Mouse (Mus musculus) heart, embryonic 16.5 days (tissue): ENCODE measurements around the gene Fam222b. TPM values are rescaled to one million over a fixed set of nuclear protein-coding genes. Genes with fewer than 3 reads are reported as not detected.

Experiments
- ATAC-seq: fragments of 200-750 bp; cut with Nextera tagmentation; replicated peaks from 2 replicates; pipeline ENCODE4 v1.8.0; 2017; ENCODE audit warnings: moderate number of reproducible peaks; ENCODE audit not compliant: insufficient read depth, low FRiP score; ENCODE audit errors: extremely low read depth
- H3K27ac ChIP-seq: fragments of 300-500 bp; sonication (generic); 2 replicates; pipeline ENCODE4 v1.5.1; 2014; ENCODE audit warnings: mild to moderate bottlenecking, low read length, control low read depth, moderate library complexity
- H3K27me3 ChIP-seq: fragments of 300-500 bp; sonication (generic); 2 replicates; pipeline ENCODE4 v1.6.1; 2014; ENCODE audit warnings: low read length, mixed read lengths; ENCODE audit not compliant: control insufficient read depth, insufficient read depth
- H3K36me3 ChIP-seq: fragments of 300-500 bp; sonication (generic); 2 replicates; pipeline ENCODE4 v1.6.1; 2014; ENCODE audit not compliant: control insufficient read depth, insufficient read depth
- H3K4me1 ChIP-seq: fragments of 300-500 bp; sonication (generic); 2 replicates; pipeline ENCODE4 v1.6.1; 2014; ENCODE audit warnings: low read length, mixed read lengths; ENCODE audit not compliant: control insufficient read depth, insufficient read depth
- H3K4me2 ChIP-seq: fragments of 300-500 bp; sonication (generic); 2 replicates; pipeline ENCODE4 v1.6.1; 2014; ENCODE audit warnings: low read depth, mild to moderate bottlenecking, control low read depth, low read length
- H3K4me3 ChIP-seq: fragments of 300-500 bp; sonication (generic); 2 replicates; pipeline ENCODE4 v1.5.1; 2014; ENCODE audit warnings: mild to moderate bottlenecking, control low read depth, low read length
- H3K9ac ChIP-seq: fragments of 300-500 bp; sonication (generic); 2 replicates; pipeline ENCODE4 v1.6.1; 2014; ENCODE audit warnings: low read length, control low read depth
- H3K9me3 ChIP-seq: fragments of 300-500 bp; sonication (generic); replicated peaks from 2 replicates; pipeline ENCODE4 v1.6.1; 2016; ENCODE audit warnings: low read length; ENCODE audit not compliant: control insufficient read depth
- WGBS: fragments of 180-500 bp; shearing (Covaris S2); extraction: QIAGEN DNeasy Blood & Tissue Kit; methylation state at CpG from one replicate; pipeline ENCODE4 v1.1.7; 2014; 5-methylcytosine and 5-hydroxymethylcytosine counted together
- polyA plus RNA-seq: library from polyadenylated mRNA; unstranded; fragments of >200 nt; fragmentation: Nextera tagmentation; extraction: Ambion mirVana; gene quantifications from 2 replicates; pipeline ENCODE4 v1.2.1, GENCODE M21; 2015

The Fam222b gene
- polyA plus RNA-seq, 1 experiment from 2014 or later = 14.9 TPM

- ATAC-seq = peak; percentile 46; the same call in 1 of the 2 replicates
- Histone ChIP-seq H3K4me3 (no peak overlapping the region), H3K4me1 (peaks cover 35% of the 10 kb centered on the region), H3K36me3 (no peaks in the 10 kb centered on the region), H3K4me2 (no peak overlapping the region), H3K27ac (peak overlapping the region; percentile 58; the same call in 1 of the 2 replicates), H3K9ac (no peak overlapping the region), H3K27me3 (no peaks in the 10 kb centered on the region), H3K9me3 (no peaks in the 10 kb centered on the region)
- WGBS = 61% methylated on average over 4 of the region's 4 CpGs
Observed at GRCm38 (mm10) chr11:78137584-78137983, 43.1 kb downstream of the Fam222b start.

GRCm38 (mm10) chr11:78138023-78138422, 43.6 kb downstream of the Fam222b start:
- no peak overlapping the region for H3K4me3 ChIP-seq
- no peak overlapping the region for H3K9ac ChIP-seq
- H3K4me1 ChIP-seq = peaks cover 31% of the 10 kb centered on the region
- peaks cover 1% of the 10 kb centered on the region for H3K36me3 ChIP-seq
- H3K4me2 ChIP-seq = no peak overlapping the region
- 74% methylated on average over 3 of the region's 3 CpGs for WGBS
- no peaks in the 10 kb centered on the region for H3K9me3 ChIP-seq
- 0 out of 2 replicates have a peak, but pooled peaks have one; percentile 26 for ATAC-seq
- no peaks in the 10 kb centered on the region for H3K27me3 ChIP-seq
- H3K27ac ChIP-seq = no peak overlapping the region

GRCm38 (mm10) chr11:78140665-78141064, 46.2 kb downstream of the Fam222b start:
- H3K27ac ChIP-seq = no peak overlapping the region
- H3K4me2 ChIP-seq = no peak overlapping the region

GRCm38 (mm10) chr11:78143520-78143919, 49.1 kb downstream of the Fam222b start:
- Histone ChIP-seq H3K36me3 (peaks cover 32% of the 10 kb centered on the region), H3K4me2 (no peak overlapping the region), H3K27me3 (no peaks in the 10 kb centered on the region), H3K27ac (no peak overlapping the region), H3K4me1 (peaks cover 15% of the 10 kb centered on the region), H3K9ac (no peak overlapping the region), H3K4me3 (no peak overlapping the region), H3K9me3 (no peaks in the 10 kb centered on the region)
- ATAC-seq = no peak
- WGBS = 88% methylated on average over 2 of the region's 2 CpGs

More at GRCm38 (mm10) chr11:78140665-78141064, 46.2 kb downstream of the Fam222b start:
- H3K4me3 ChIP-seq = no peak overlapping the region
- no peak for ATAC-seq
- 39% methylated on average over 5 of the region's 5 CpGs for WGBS
- H3K9me3 ChIP-seq = no peaks in the 10 kb centered on the region
- H3K4me1 ChIP-seq = peaks cover 25% of the 10 kb centered on the region
- H3K9ac ChIP-seq = no peak overlapping the region
- H3K27me3 ChIP-seq = no peaks in the 10 kb centered on the region
- peaks cover 17% of the 10 kb centered on the region for H3K36me3 ChIP-seq

- Histone ChIP-seq H3K4me1 (peaks cover 7% of the 10 kb centered on the region), H3K27ac (no peak overlapping the region), H3K36me3 (peaks cover 49% of the 10 kb centered on the region), H3K4me2 (no peak overlapping the region), H3K27me3 (no peaks in the 10 kb centered on the region), H3K9me3 (no peaks in the 10 kb centered on the region), H3K9ac (no peak overlapping the region), H3K4me3 (no peak overlapping the region)
- 85% methylated on average over 5 of the region's 5 CpGs for WGBS
- ATAC-seq = no peak
Observed at GRCm38 (mm10) chr11:78146168-78146567, 51.7 kb downstream of the Fam222b start.

GRCm38 (mm10) chr11:78146707-78147543, 52.5 kb downstream of the Fam222b start:
- WGBS = 85% methylated on average over 6 of the region's 6 CpGs
- H3K4me3 ChIP-seq = no peak overlapping the region
- ATAC-seq = 0 out of 2 replicates have a peak, but pooled peaks have one; percentile 37
- no peak overlapping the region for H3K4me2 ChIP-seq
- peaks cover 2% of the 10 kb centered on the region; the same call in 1 of the 2 replicates for H3K4me1 ChIP-seq
- H3K9me3 ChIP-seq = no peaks in the 10 kb centered on the region
- H3K9ac ChIP-seq = no peak overlapping the region
- peaks cover 51% of the 10 kb centered on the region for H3K36me3 ChIP-seq
- H3K27ac ChIP-seq = no peak overlapping the region
- no peaks in the 10 kb centered on the region for H3K27me3 ChIP-seq

- no peak overlapping the region for H3K4me2 ChIP-seq
- no peaks in the 10 kb centered on the region for H3K9me3 ChIP-seq
- 0 out of 2 replicates have a peak, but pooled peaks cover 5% of the 10 kb centered on the region for H3K4me1 ChIP-seq
- H3K27me3 ChIP-seq = no peaks in the 10 kb centered on the region
- no peak overlapping the region for H3K27ac ChIP-seq
- WGBS = 41% methylated on average over 1 of the region's 1 CpGs
- no peak overlapping the region for H3K9ac ChIP-seq
- peaks cover 53% of the 10 kb centered on the region for H3K36me3 ChIP-seq
- no peak for ATAC-seq
- no peak overlapping the region for H3K4me3 ChIP-seq
Observed at GRCm38 (mm10) chr11:78151161-78151560, 56.7 kb downstream of the Fam222b start.

- ATAC-seq = 0 out of 2 replicates have a peak, but pooled peaks have one; percentile 10
- Histone ChIP-seq H3K4me2 (no peak overlapping the region), H3K4me1 (0 out of 2 replicates have a peak, but pooled peaks cover 5% of the 10 kb centered on the region), H3K27me3 (no peaks in the 10 kb centered on the region), H3K9me3 (no peaks in the 10 kb centered on the region), H3K9ac (no peak overlapping the region), H3K27ac (peak overlapping the region; percentile 8), H3K36me3 (peaks cover 50% of the 10 kb centered on the region), H3K4me3 (no peak overlapping the region)
- 60% methylated on average over 9 of the region's 9 CpGs for WGBS
Observed at GRCm38 (mm10) chr11:78152299-78153231, 58.1 kb downstream of the Fam222b start.
